ENCODE assay signal across 11 mouse cellular contexts in the genomic region with DNA sequence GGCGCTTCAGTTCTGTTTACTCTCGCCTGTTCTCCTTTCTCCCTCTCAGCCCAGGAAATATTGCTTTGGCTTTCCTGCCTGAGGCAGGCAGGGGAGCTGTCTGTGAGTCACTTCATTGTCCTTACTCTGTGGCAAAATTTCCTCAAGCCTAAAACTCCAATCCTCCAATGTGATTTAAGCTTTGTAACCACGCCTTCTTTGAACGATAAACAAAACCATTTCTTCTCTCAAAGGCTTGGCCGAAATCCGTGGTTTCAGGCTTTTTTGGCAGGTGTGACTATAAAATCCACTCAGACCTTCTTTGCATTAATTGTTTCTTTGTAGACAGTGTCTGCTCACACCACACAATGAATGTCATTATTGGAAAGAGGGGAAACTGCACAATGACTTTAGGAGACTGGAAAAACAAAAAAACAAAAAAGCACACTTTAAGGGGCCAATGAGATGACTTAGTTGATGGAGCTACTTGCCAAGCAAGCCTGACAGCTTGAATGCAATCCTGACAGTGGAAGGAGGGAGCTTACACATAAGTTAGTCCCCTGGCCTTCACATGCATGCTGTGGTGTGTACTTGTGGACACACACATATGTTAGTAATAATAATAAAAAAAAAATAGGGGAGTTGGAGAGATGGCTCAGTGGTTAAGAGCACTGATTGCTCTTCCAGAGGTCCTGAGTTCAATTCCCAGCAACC. TPM values are rescaled to one million over a fixed set of nuclear protein-coding genes. Genes with fewer than 3 reads are reported as not detected.
DNase-seq lines count a peak whose midpoint lies in the region; ATAC-seq lines count a peak whose summit lies in the region.
"Had no signal": no experiment of that assay in that cellular context is flagged by ENCODE, and none has a peak within 500 bp of the region (broad histone marks: within the 10 kb centered on the region; RNA-seq: fewer than 3 reads in every experiment).

No protein-coding gene starts in this region.

- H3K36me3 ChIP-seq in heart, embryonic 10.5 days, result no peaks in the 10 kb centered on the region
- no peaks in the 10 kb centered on the region for H3K36me3 ChIP-seq in neural tube, embryonic 12.5 days
- no peaks in the 10 kb centered on the region for H3K36me3 ChIP-seq in neural tube, embryonic 15.5 days
- no peaks in the 10 kb centered on the region for H3K36me3 ChIP-seq in limb, embryonic 10.5 days

- WGBS in heart, embryonic 10.5 days, result 63% methylated on average over 6 of the region's 6 CpGs
- 32% methylated on average over 6 of the region's 6 CpGs for WGBS in neural tube, embryonic 12.5 days
- WGBS in neural tube, embryonic 15.5 days, result 24% methylated on average over 6 of the region's 6 CpGs
- WGBS in limb, embryonic 10.5 days, result 67% methylated on average over 6 of the region's 6 CpGs

- H3K4me1 ChIP-seq in heart, embryonic 10.5 days, result peaks cover 28% of the 10 kb centered on the region
- peaks cover 23% of the 10 kb centered on the region for H3K4me1 ChIP-seq in neural tube, embryonic 12.5 days
- H3K4me1 ChIP-seq in neural tube, embryonic 15.5 days, result peaks cover 22% of the 10 kb centered on the region
- peaks cover 32% of the 10 kb centered on the region for H3K4me1 ChIP-seq in limb, embryonic 10.5 days

- no peak overlapping the region for H3K4me3 ChIP-seq in heart, embryonic 10.5 days
- H3K4me3 ChIP-seq in neural tube, embryonic 12.5 days, result no peak overlapping the region
- no peak overlapping the region for H3K4me3 ChIP-seq in neural tube, embryonic 15.5 days (replicated peaks)
- H3K4me3 ChIP-seq in limb, embryonic 10.5 days, result no peak overlapping the region

- no peaks in the 10 kb centered on the region for H3K27me3 ChIP-seq in heart, embryonic 10.5 days (ENCODE audit: insufficient read depth, poor library complexity, severe bottlenecking)
- no peaks in the 10 kb centered on the region for H3K27me3 ChIP-seq in neural tube, embryonic 12.5 days (replicated peaks)
- H3K27me3 ChIP-seq in neural tube, embryonic 15.5 days (replicated peaks), result no peaks in the 10 kb centered on the region
- no peaks in the 10 kb centered on the region for H3K27me3 ChIP-seq in limb, embryonic 10.5 days (ENCODE audit: low read depth, poor library complexity, severe bottlenecking)

- no peak for ATAC-seq in neural tube, embryonic 12.5 days (ENCODE audit: low FRiP score, low read depth)
- no peak for ATAC-seq in neural tube, embryonic 15.5 days (ENCODE audit: low FRiP score)

- no peak for DNase-seq in heart, embryonic 10.5 days (ENCODE audit: low spot score)
- no peak for DNase-seq in heart, adult 18-20 months
- DNase-seq in limb, embryonic 10.5 days (ENCODE audit: low spot score), result peak; percentile 2
- DNase-seq in frontal cortex, postnatal 10 days (ENCODE audit: low spot score in 2 of 2), result no peak
- DNase-seq in thymus, postnatal 0 days (ENCODE audit: low spot score), result no peak
- DNase-seq in ovary, adult 18-20 months (ENCODE audit: low spot score), result no peak
- DNase-seq: adrenal gland, postnatal 36 days; right cerebral cortex, postnatal 14 days; thymus, postnatal 25 days had no signal

- H3K4me2 ChIP-seq in neural tube, embryonic 12.5 days (replicated peaks), result no peak overlapping the region
- no peak overlapping the region for H3K4me2 ChIP-seq in neural tube, embryonic 15.5 days

- no peaks in the 10 kb centered on the region for H3K9me3 ChIP-seq in heart, embryonic 10.5 days
- H3K9me3 ChIP-seq in neural tube, embryonic 12.5 days, result no peaks in the 10 kb centered on the region
- H3K9me3 ChIP-seq in neural tube, embryonic 15.5 days (replicated peaks), result no peaks in the 10 kb centered on the region
- H3K9me3 ChIP-seq in limb, embryonic 10.5 days (replicated peaks), result no peaks in the 10 kb centered on the region

- H3K9ac ChIP-seq in neural tube, embryonic 12.5 days, result 0 out of 2 replicates have a peak overlapping the region, but pooled peaks have one; percentile 14
- no peak overlapping the region for H3K9ac ChIP-seq in neural tube, embryonic 15.5 days (replicated peaks)

- peak overlapping the region; percentile 54 for H3K27ac ChIP-seq in heart, embryonic 10.5 days
- no peak overlapping the region for H3K27ac ChIP-seq in neural tube, embryonic 12.5 days
- H3K27ac ChIP-seq in neural tube, embryonic 15.5 days (replicated peaks), result no peak overlapping the region; the same call in 1 of the 2 replicates
- H3K27ac ChIP-seq in limb, embryonic 10.5 days, result peak overlapping the region; percentile 74

RNA-seq across cellular contexts. Expression of a gene that starts 17.6 kb away (rescaled TPM):
- polyA plus RNA-seq in heart, embryonic 10.5 days (2016; fragmentation: Nextera tagmentation; extraction: Ambion mirVana), result 515 and 584 TPM in 2 replicates
- total RNA-seq in heart, adult 18-20 months (2021), result 100 to 1,000 TPM; 343 to 345 TPM
- 605 and 637 TPM in 2 replicates for polyA plus RNA-seq in neural tube, embryonic 12.5 days (2016; fragmentation: Nextera tagmentation; extraction: Ambion mirVana)
- 375 and 397 TPM in 2 replicates for polyA plus RNA-seq in neural tube, embryonic 15.5 days (2015; fragmentation: Nextera tagmentation; extraction: Ambion mirVana)
- 565 and 690 TPM in 2 replicates for polyA plus RNA-seq in limb, embryonic 10.5 days (2016; fragmentation: Nextera tagmentation; extraction: Ambion mirVana)
- polyA plus RNA-seq in thymus, postnatal 0 days (2015; fragmentation: Nextera tagmentation; extraction: Ambion mirVana), result 159 and 162 TPM in 2 replicates

Comparison
In these comparisons a context has a peak if more than half of its experiments do, and no peak if none do; other contexts are left out.
1. H3K27ac ChIP-seq: peak in heart, embryonic 10.5 days (single experiment) and limb, embryonic 10.5 days (single experiment); none in neural tube, embryonic 12.5 days (single experiment) and neural tube, embryonic 15.5 days (single experiment).